Mouse (Mus musculus) bone marrow, adult 2 months (tissue): ENCODE results near the gene Golgb1.

Source experiments
- CTCF ChIP-seq: fragments of 200-500 bp; IDR thresholded peaks from 2 replicates; pipeline ENCODE4 v1.5.1; 2011; ENCODE audit warnings: low read length, control low read depth; ENCODE audit not compliant: control insufficient read depth, insufficient read depth
- POLR2A ChIP-seq: fragments of 200-500 bp; IDR thresholded peaks from 2 replicates; pipeline ENCODE4 v1.6.1; 2011; ENCODE audit warnings: low read depth, mild to moderate bottlenecking, control low read depth, low read length, borderline replicate concordance; ENCODE audit not compliant: control insufficient read depth

GRCm38 (mm10) chr16:36979127-36979526 lies 104.2 kb downstream of the Golgb1 start:
- no peak for TF ChIP-seq CTCF
- TF ChIP-seq POLR2A, result no peak
